Comparison of ENCODE assay signal across 11 mouse cellular contexts in the genomic region with DNA sequence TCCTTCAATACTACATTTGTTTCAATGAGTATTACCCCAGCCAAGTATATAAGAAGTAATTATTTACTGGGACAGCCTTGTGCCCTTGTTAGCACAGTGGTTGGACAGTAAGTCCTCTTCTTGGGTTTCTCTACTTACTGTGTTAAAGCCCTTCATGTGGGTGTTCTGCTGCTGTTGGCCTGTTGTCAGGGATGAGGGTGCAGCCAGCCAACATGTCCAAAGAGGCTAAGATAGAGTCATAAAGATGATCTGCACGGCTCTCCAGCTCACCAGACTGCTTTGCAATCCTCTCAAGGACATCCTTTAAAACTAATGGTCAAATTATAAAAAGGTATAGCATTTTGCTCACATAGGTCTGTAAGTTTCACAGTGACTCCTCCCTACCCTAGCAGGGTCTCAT. TPM values are rescaled to one million over a fixed set of nuclear protein-coding genes. Genes with fewer than 3 reads are reported as not detected.
DNase-seq lines count a peak whose midpoint lies in the region; ATAC-seq and TF ChIP-seq lines count a peak whose summit lies in the region.
"Had no signal": no experiment of that assay in that cellular context is flagged by ENCODE, and none has a peak within 500 bp of the region (broad histone marks: within the 10 kb centered on the region; RNA-seq: fewer than 3 reads in every experiment).

No protein-coding gene starts in this region.

- H3K9me3 ChIP-seq in kidney, embryonic 16.5 days (ENCODE audit: low read length): no peaks in the 10 kb centered on the region
- no peaks in the 10 kb centered on the region for H3K9me3 ChIP-seq in liver, embryonic 11.5 days (ENCODE audit: control insufficient read depth, low read length)
- no peaks in the 10 kb centered on the region for H3K9me3 ChIP-seq in midbrain, embryonic 13.5 days

- no peak for TF ChIP-seq POLR2A in cerebellum, adult 2 months (IDR thresholded peaks at IDR 0.05; ENCODE audit: borderline replicate concordance, insufficient read depth, low read length)

- H3K4me2 ChIP-seq in kidney, embryonic 16.5 days (replicated peaks; ENCODE audit: low read depth, low read length): no peak overlapping the region
- no peak overlapping the region for H3K4me2 ChIP-seq in liver, embryonic 11.5 days
- H3K4me2 ChIP-seq in midbrain, embryonic 13.5 days (replicated peaks): no peak overlapping the region

- no peak for TF ChIP-seq CTCF in cerebellum, adult 2 months (IDR thresholded peaks at IDR 0.05; ENCODE audit: borderline replicate concordance, insufficient read depth, low read depth, low read length)

- H3K9ac ChIP-seq in kidney, embryonic 16.5 days (replicated peaks; ENCODE audit: low read length): no peak overlapping the region
- no peak overlapping the region for H3K9ac ChIP-seq in liver, embryonic 11.5 days (ENCODE audit: low read depth, low read length)
- no peak overlapping the region for H3K9ac ChIP-seq in midbrain, embryonic 13.5 days (replicated peaks)

- H3K4me3 ChIP-seq in kidney, embryonic 16.5 days (ENCODE audit: low read length): no peak overlapping the region
- H3K4me3 ChIP-seq in liver, embryonic 11.5 days (ENCODE audit: low read depth, low read length): no peak overlapping the region
- H3K4me3 ChIP-seq in cerebellum, adult 2 months (replicated peaks; ENCODE audit: insufficient read depth, low read depth, low read length): no peak overlapping the region
- H3K4me3 ChIP-seq in midbrain, embryonic 13.5 days (replicated peaks): no peak overlapping the region

- DNase-seq in adrenal gland, adult 2 months: peak; percentile 64
- DNase-seq in adrenal gland, adult 18-20 months (ENCODE audit: low spot score in 2 of 2): no peak
- DNase-seq in kidney, adult 11 months: no peak
- DNase-seq in ES-CJ7 (ENCODE audit: low read depth, low spot score): peak; percentile 46
- no peak for DNase-seq in liver, embryonic 11.5 days (ENCODE audit: low spot score)
- no peak for DNase-seq in cerebellum, adult 2 months
- DNase-seq: cerebellum, adult 9-10 months; midbrain, embryonic 14.5 days had no signal

- H3K27me3 ChIP-seq in kidney, embryonic 16.5 days (ENCODE audit: insufficient read depth, low read length): no peaks in the 10 kb centered on the region
- H3K27me3 ChIP-seq in liver, embryonic 11.5 days (replicated peaks; ENCODE audit: control insufficient read depth, insufficient read depth, low read length): no peaks in the 10 kb centered on the region
- no peaks in the 10 kb centered on the region for H3K27me3 ChIP-seq in cerebellum, adult 2 months (ENCODE audit: control insufficient read depth, insufficient read depth, low read length)
- no peaks in the 10 kb centered on the region for H3K27me3 ChIP-seq in midbrain, embryonic 13.5 days

- H3K27ac ChIP-seq in kidney, embryonic 16.5 days (ENCODE audit: low read length): peak overlapping the region; percentile 59
- H3K27ac ChIP-seq in liver, embryonic 11.5 days (ENCODE audit: low read depth, low read length): peak overlapping the region; percentile 45; the same call in 1 of the 2 replicates
- H3K27ac ChIP-seq in cerebellum, adult 2 months (ENCODE audit: insufficient read depth, low read length): no peak overlapping the region
- H3K27ac ChIP-seq in midbrain, embryonic 13.5 days: no peak overlapping the region

- 85% methylated on average over 1 of the region's 1 CpGs for WGBS in kidney, embryonic 16.5 days
- 70% methylated on average over 1 of the region's 1 CpGs for WGBS in liver, embryonic 11.5 days
- 33% methylated on average over 1 of the region's 1 CpGs for WGBS in cerebellum, adult 2 months
- 90% methylated on average over 1 of the region's 1 CpGs for WGBS in midbrain, embryonic 13.5 days

- no peaks in the 10 kb centered on the region for H3K4me1 ChIP-seq in kidney, embryonic 16.5 days (ENCODE audit: insufficient read depth, low read length)
- peaks cover 15% of the 10 kb centered on the region for H3K4me1 ChIP-seq in liver, embryonic 11.5 days (replicated peaks; ENCODE audit: control insufficient read depth, insufficient read depth, low read length)
- no peaks in the 10 kb centered on the region; the same call in 1 of the 2 replicates for H3K4me1 ChIP-seq in cerebellum, adult 2 months (ENCODE audit: control insufficient read depth, insufficient read depth, low read length)
- H3K4me1 ChIP-seq in midbrain, embryonic 13.5 days (replicated peaks): peaks cover 10% of the 10 kb centered on the region; the same call in 1 of the 2 replicates

- H3K36me3 ChIP-seq in kidney, embryonic 16.5 days (ENCODE audit: insufficient read depth, low read length): peaks cover 68% of the 10 kb centered on the region
- peaks cover 37% of the 10 kb centered on the region for H3K36me3 ChIP-seq in liver, embryonic 11.5 days (ENCODE audit: control insufficient read depth, insufficient read depth, low read length)
- H3K36me3 ChIP-seq in midbrain, embryonic 13.5 days: peaks cover 67% of the 10 kb centered on the region

- no peak for ATAC-seq in kidney, embryonic 16.5 days (ENCODE audit: low FRiP score, low TSS enrichment)
- no peak for ATAC-seq in liver, embryonic 11.5 days (replicated peaks; ENCODE audit: low FRiP score)
- ATAC-seq in midbrain, embryonic 13.5 days: no peak
- ATAC-seq: hindbrain, embryonic 16.5 days had no signal

RNA-seq across cellular contexts. Expression of a gene that starts 18.9 kb away (rescaled TPM):
- 10 to 100 TPM; 19.8 to 24.2 TPM for total RNA-seq in adrenal gland, adult 2 months (2021)
- polyA plus RNA-seq in adrenal gland, adult 2 months (2012; rRNA removed): 14.0 and 17.8 TPM in 2 replicates
- total RNA-seq in adrenal gland, adult 18-20 months (2021): 10 to 100 TPM; 18.9 to 20.9 TPM
- polyA plus RNA-seq in kidney, embryonic 16.5 days (2015; fragmentation: Nextera tagmentation; extraction: Ambion mirVana): 35.1 and 40.5 TPM in 2 replicates
- 25.8 and 27.4 TPM in 2 replicates for polyA plus RNA-seq in liver, embryonic 11.5 days (2014; fragmentation: Nextera tagmentation; extraction: Ambion mirVana)
- polyA plus RNA-seq in cerebellum, adult 2 months (2012; rRNA removed): 12.6 and 12.9 TPM in 2 replicates
- 26.5 and 27.9 TPM in 2 replicates for polyA plus RNA-seq in midbrain, embryonic 13.5 days (2015; fragmentation: Nextera tagmentation; extraction: Ambion mirVana)

RNA-seq across cellular contexts. Expression of a gene that starts 29.1 kb away (rescaled TPM):
- total RNA-seq in adrenal gland, adult 2 months (2021): 100 to 1,000 TPM; 165 to 173 TPM
- 28.4 and 34.4 TPM in 2 replicates for polyA plus RNA-seq in adrenal gland, adult 2 months (2012; rRNA removed)
- 100 to 1,000 TPM; 179 to 185 TPM for total RNA-seq in adrenal gland, adult 18-20 months (2021)
- 261 and 265 TPM in 2 replicates for polyA plus RNA-seq in kidney, embryonic 16.5 days (2015; fragmentation: Nextera tagmentation; extraction: Ambion mirVana)
- polyA plus RNA-seq in liver, embryonic 11.5 days (2014; fragmentation: Nextera tagmentation; extraction: Ambion mirVana): 180 and 186 TPM in 2 replicates
- 191 and 197 TPM in 2 replicates for polyA plus RNA-seq in cerebellum, adult 2 months (2012; rRNA removed)
- 289 and 306 TPM in 2 replicates for polyA plus RNA-seq in midbrain, embryonic 13.5 days (2015; fragmentation: Nextera tagmentation; extraction: Ambion mirVana)

Comparison
In these comparisons a context has a peak if more than half of its experiments do, and no peak if none do; other contexts are left out.
1. DNase-seq: peak in adrenal gland, adult 2 months (single experiment) and ES-CJ7 (single experiment); none in adrenal gland, adult 18-20 months (0 of 2), kidney, adult 11 months (single experiment), liver, embryonic 11.5 days (single experiment) and cerebellum, adult 2 months (0 of 2).
2. H3K27ac ChIP-seq: peak in kidney, embryonic 16.5 days (single experiment) and liver, embryonic 11.5 days (single experiment); none in cerebellum, adult 2 months (single experiment) and midbrain, embryonic 13.5 days (single experiment).